Mouse (Mus musculus) heart, postnatal 0 days (tissue): ENCODE measurements around the gene Cpm.

Source experiments
- CTCF ChIP-seq: IDR thresholded peaks from 2 replicates; pipeline ENCODE4 v1.5.1; 2016; ENCODE audit warnings: antibody characterized with exemption, control low read depth, low read depth
- EP300 ChIP-seq: IDR thresholded peaks from 2 replicates; pipeline ENCODE4 v1.6.1; 2016; ENCODE audit warnings: antibody characterized with exemption, low read depth

GRCm38 (mm10) chr10:117603834-117604623, 25.3 kb upstream of the Cpm start:
- TF ChIP-seq EP300 (no peak), CTCF (no peak)
